Mouse (Mus musculus): Measurements from ENCODE around the gene Krt5.
"Not testable (repeated sequence)": the region's sequence is repeated elsewhere in the genome, so short reads cannot be mapped to it uniquely, and the experiment has no call there.

DNA sequence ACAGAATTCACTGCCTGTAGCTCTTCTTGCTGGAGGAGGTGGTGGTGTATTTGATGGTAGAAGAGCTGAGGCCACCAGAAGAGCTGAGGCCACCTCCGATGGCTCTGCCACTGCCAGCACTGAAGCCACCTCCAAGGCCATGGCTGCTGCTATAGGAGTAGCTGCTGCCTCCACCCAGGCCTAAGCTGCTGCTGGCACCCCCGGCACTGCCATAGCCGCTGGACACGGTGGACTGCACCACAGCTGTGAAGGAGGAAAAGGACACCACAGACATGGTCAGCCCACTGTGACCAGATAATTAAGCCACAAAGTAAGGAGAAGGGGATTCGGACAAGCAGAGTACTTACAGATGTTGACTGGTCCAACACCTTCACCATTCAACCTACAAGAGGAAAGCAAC is 22.2 kb downstream of the Krt5 start:
- TF ChIP-seq CTCF, POLR2A (IDR thresholded peaks at IDR 0.05; ENCODE audit: extremely low read depth, insufficient read depth, low read length): not testable (repeated sequence)

Measured in cortical plate, adult 2 months (tissue).